Mouse (Mus musculus) forebrain, embryonic 16.5 days (tissue): Measurements from ENCODE around the gene Carmil2. TPM values are rescaled to one million over a fixed set of nuclear protein-coding genes. Genes with fewer than 3 reads are reported as not detected.

Source experiments
- ATAC-seq: fragments of 200-750 bp; cut with Nextera tagmentation; 2 replicates; pipeline ENCODE4 v1.8.0; 2017; ENCODE audit warnings: mild to moderate bottlenecking, moderate library complexity
- H3K27ac ChIP-seq: fragments of 300-500 bp; sonication (generic); 2 replicates; pipeline ENCODE4 v1.5.1; 2014; ENCODE audit warnings: low read length, control low read depth
- H3K27me3 ChIP-seq: fragments of 300-500 bp; sonication (generic); replicated peaks from 2 replicates; pipeline ENCODE4 v1.6.1; 2014; ENCODE audit warnings: low read length; ENCODE audit not compliant: control insufficient read depth, insufficient read depth
- H3K36me3 ChIP-seq: fragments of 300-500 bp; sonication (generic); 2 replicates; pipeline ENCODE4 v1.6.1; 2014; ENCODE audit not compliant: control insufficient read depth, insufficient read depth
- H3K4me1 ChIP-seq: fragments of 300-500 bp; sonication (generic); replicated peaks from 2 replicates; pipeline ENCODE4 v1.6.1; 2014; ENCODE audit warnings: low read length; ENCODE audit not compliant: control insufficient read depth, insufficient read depth
- H3K4me2 ChIP-seq: fragments of 300-500 bp; sonication (generic); 2 replicates; pipeline ENCODE4 v1.6.1; 2014; ENCODE audit warnings: mild to moderate bottlenecking, low read length, control low read depth
- H3K4me3 ChIP-seq: fragments of 300-500 bp; sonication (generic); replicated peaks from 2 replicates; pipeline ENCODE4 v1.5.1; 2014; ENCODE audit warnings: mild to moderate bottlenecking, low read length, control low read depth
- H3K9ac ChIP-seq: fragments of 300-500 bp; sonication (generic); replicated peaks from 2 replicates; pipeline ENCODE4 v1.6.1; 2014; ENCODE audit warnings: low read depth, low read length, control low read depth
- H3K9me3 ChIP-seq: fragments of 300-500 bp; sonication (generic); 2 replicates; pipeline ENCODE4 v1.6.1; 2016; ENCODE audit warnings: low read length; ENCODE audit not compliant: control insufficient read depth
- WGBS: fragments of 180-500 bp; shearing (Covaris S2); extraction: QIAGEN DNeasy Blood & Tissue Kit; methylation state at CpG from one replicate; pipeline ENCODE4 v1.1.7; 2014; 5-methylcytosine and 5-hydroxymethylcytosine counted together
- polyA plus RNA-seq: library from polyadenylated mRNA; unstranded; fragments of >200 nt; fragmentation: Nextera tagmentation; extraction: Ambion mirVana; gene quantifications from 2 replicates; pipeline ENCODE4 v1.2.1, GENCODE M21; 2015

The Carmil2 gene
- polyA plus RNA-seq, 1 experiment from 2014 or later, result 12.7 TPM

DNA sequence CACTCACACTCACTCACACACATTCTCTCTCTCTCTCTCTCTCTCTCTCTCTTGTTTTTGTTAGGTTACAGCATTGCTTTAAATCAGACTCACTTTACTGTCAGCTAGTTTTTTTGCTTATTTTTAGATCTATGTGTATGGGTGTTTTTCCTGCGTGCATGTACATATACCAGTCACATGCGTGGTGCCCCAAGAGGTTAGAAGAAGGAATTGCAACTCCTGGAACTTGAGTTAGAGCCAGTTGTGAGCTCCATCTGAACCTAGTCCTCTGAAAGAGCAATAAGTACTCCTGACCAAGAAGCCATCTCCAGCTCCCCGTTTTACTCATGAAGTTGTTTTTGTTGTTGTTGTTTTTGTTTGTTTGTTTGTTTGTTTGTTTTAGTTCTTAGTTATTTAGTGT, 24.9 kb upstream of the Carmil2 start:
- H3K4me2 ChIP-seq, result no peak overlapping the region
- H3K4me3 ChIP-seq, result no peak overlapping the region
- no peaks in the 10 kb centered on the region for H3K27me3 ChIP-seq
- H3K9ac ChIP-seq, result no peak overlapping the region
- H3K27ac ChIP-seq, result no peak overlapping the region
- peaks cover 10% of the 10 kb centered on the region for H3K36me3 ChIP-seq
- no peaks in the 10 kb centered on the region for H3K4me1 ChIP-seq
- WGBS, result 77% methylated on average over 3 of the region's 3 CpGs
- ATAC-seq, result no peak
- no peaks in the 10 kb centered on the region for H3K9me3 ChIP-seq

DNA sequence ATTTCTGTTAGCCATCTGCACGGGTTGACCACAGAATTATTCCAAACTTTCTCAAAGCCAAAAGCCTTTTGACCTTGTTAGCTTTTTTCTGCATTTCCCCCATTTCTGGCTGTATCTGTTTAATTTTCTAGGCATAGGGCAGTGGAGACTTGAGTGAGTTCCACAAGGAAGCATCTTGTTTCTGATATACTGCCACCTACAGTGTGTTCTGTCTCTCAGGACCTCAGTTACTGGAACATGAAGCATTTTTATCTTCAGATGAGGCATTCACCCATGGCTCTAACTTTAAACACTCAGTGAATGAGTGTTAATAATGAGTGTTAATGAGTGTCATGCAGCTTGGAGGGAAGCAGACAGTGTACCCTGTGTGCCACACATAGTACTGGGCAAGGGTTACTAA, 8.2 kb upstream of the Carmil2 start:
- ATAC-seq, result no peak
- Histone ChIP-seq H3K9ac (no peak overlapping the region), H3K4me1 (no peaks in the 10 kb centered on the region), H3K4me2 (no peak overlapping the region), H3K27ac (no peak overlapping the region), H3K36me3 (peaks cover 42% of the 10 kb centered on the region), H3K4me3 (no peak overlapping the region), H3K27me3 (no peaks in the 10 kb centered on the region), H3K9me3 (no peaks in the 10 kb centered on the region)
- 85% methylated on average over 1 of the region's 1 CpGs for WGBS

DNA sequence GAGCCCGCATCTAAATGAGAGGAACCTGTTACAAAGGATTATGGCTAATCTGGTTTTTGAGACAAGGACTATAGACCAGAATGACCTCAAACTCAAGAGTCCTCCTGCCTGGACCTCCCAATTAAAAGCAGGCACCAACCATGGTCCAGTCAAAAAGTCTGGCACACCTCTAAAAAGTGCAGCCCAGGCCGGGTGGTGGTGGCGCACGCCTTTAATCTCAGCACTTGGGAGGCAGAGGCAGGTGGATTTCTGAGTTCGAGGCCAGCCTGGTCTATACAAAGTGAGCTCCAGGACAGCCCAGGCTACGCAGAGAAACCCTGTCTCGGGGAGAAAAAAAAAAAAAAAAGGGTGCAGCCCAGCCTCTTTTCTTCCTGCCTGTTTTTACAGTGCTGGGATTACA, 749 bp upstream of the Carmil2 start:
- Histone ChIP-seq H3K9me3 (no peaks in the 10 kb centered on the region), H3K9ac (no peak overlapping the region), H3K36me3 (peaks cover 18% of the 10 kb centered on the region), H3K4me2 (no peak overlapping the region), H3K27me3 (no peaks in the 10 kb centered on the region), H3K4me3 (no peak overlapping the region), H3K27ac (no peak overlapping the region), H3K4me1 (no peaks in the 10 kb centered on the region)
- WGBS, result 78% methylated on average over 7 of the region's 7 CpGs
- ATAC-seq, result no peak

DNA sequence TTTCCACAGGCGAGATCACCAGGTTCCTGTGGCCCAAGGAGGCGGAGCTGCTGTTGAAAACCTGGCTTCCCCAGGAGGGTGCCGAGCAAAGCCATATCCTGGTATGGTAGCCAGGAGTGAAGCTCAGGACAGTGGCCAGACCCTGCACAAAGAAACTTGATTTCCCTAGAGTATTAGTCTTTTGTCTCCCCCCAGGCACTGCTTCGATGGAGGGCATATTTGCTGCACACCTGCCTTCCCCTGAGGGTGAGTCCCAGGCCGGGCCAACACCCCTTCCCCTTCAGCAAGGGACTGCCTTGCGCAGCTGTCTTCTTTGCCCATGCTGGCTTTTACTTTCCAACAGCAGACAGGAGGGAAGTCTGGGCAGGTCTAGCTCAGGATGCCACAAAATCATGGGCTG, 477 bp downstream of the Carmil2 start:
- Histone ChIP-seq H3K4me2 (no peak overlapping the region), H3K9me3 (no peaks in the 10 kb centered on the region), H3K9ac (no peak overlapping the region), H3K36me3 (peaks cover 10% of the 10 kb centered on the region), H3K27me3 (no peaks in the 10 kb centered on the region), H3K27ac (no peak overlapping the region), H3K4me3 (no peak overlapping the region), H3K4me1 (no peaks in the 10 kb centered on the region)
- 71% methylated on average over 6 of the region's 6 CpGs for WGBS
- ATAC-seq, result 0 out of 2 replicates have a peak, but pooled peaks have one; percentile 4

DNA sequence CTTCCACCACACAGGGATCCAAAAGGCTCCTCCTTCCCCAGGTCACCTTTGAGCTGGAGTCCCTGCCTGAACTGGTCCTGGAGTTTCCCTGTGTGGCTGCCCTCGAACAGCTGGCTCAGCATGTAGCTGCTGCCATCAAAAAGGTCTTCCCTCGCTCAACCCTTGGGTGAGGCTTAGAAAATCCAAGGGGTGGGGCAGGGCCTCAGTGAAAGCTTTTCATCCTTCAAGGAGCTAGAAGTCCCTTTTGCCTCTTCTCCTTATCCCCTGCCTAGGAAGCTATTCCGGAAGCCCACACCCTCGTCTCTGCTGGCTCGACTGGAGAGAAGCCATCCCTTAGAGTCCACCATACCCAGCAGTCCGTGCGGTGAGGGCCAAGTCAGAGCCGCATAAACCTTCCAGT, 1.4 kb downstream of the Carmil2 start:
- no peak for ATAC-seq
- Histone ChIP-seq H3K9me3 (no peaks in the 10 kb centered on the region), H3K4me2 (no peak overlapping the region), H3K27ac (no peak overlapping the region), H3K27me3 (no peaks in the 10 kb centered on the region), H3K4me1 (no peaks in the 10 kb centered on the region), H3K4me3 (no peak overlapping the region), H3K36me3 (peaks cover 3% of the 10 kb centered on the region; the same call in 1 of the 2 replicates), H3K9ac (no peak overlapping the region)
- 59% methylated on average over 8 of the region's 8 CpGs for WGBS

DNA sequence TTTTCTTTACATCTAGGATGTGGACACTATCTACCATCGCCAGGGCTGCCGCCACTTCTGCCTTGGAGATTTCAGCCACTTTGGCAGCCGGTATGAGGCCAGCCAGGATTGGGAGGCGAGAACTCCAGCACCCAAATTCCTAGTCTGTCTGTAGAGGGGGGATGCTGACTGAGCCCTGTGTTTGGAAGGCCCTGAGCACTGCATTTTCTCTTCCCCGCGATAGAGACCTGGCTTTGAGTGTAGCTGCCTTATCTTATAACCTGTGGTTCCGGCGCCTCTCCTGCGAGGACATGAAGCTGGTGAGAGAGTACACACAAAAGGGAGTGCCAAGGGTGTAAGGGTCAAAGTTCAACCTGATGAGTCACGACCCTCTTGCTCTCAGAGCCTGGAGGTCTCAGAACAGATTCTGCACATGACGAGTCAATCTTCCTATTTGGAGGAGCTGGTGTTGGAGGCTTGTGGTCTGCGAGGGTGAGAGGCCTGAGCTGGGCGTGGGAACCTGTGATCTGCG, 2.2 kb downstream of the Carmil2 start:
- Histone ChIP-seq H3K4me2 (no peak overlapping the region), H3K27ac (no peak overlapping the region), H3K9me3 (peaks cover 4% of the 10 kb centered on the region; the same call in 1 of the 2 replicates), H3K4me3 (no peak overlapping the region), H3K9ac (no peak overlapping the region), H3K4me1 (no peaks in the 10 kb centered on the region), H3K27me3 (no peaks in the 10 kb centered on the region), H3K36me3 (no peaks in the 10 kb centered on the region)
- 71% methylated on average over 14 of the region's 14 CpGs for WGBS
- ATAC-seq, result no peak

DNA sequence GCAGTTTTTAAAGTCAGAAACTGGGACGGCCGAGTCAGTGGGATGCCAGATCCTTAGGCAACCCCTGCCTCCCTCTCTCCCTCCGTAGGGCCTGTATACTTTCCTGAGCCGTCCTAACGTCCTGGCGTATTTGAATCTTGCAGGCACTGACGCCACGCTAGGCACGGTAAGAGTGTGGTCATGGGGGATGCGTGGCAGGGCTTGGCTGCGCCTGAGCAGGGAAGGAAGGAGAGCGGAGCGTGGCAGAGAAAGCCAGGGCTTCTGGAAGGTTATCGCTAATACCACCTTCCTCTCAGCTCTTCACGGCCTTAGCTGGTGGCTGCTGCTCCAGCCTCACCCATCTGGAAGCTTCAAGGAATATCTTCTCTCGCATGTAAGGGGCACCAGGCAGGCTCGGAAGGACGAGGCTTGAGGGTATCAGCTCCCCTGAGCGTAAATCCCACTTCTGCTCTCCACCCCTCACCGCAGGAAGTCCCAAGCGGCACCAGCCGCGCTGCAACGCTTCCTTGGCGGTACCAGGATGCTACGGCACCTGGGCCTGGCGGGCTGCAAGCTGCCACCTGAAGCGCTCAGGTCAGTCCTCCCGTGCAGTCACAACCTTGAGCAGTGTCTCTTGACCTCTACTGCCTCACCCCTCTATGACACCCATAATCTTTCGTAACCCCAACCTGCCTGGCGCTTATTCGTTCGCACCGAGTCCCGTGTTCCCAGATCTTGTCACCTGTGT, 3.3 kb downstream of the Carmil2 start:
- WGBS, result 60% methylated on average over 35 of the region's 35 CpGs
- no peak overlapping the region for H3K4me3 ChIP-seq
- no peak overlapping the region for H3K27ac ChIP-seq
- no peaks in the 10 kb centered on the region for H3K36me3 ChIP-seq
- ATAC-seq, result no peak
- no peak overlapping the region for H3K9ac ChIP-seq
- H3K9me3 ChIP-seq, result peaks cover 4% of the 10 kb centered on the region; the same call in 1 of the 2 replicates
- H3K27me3 ChIP-seq, result no peaks in the 10 kb centered on the region
- no peak overlapping the region for H3K4me2 ChIP-seq
- peaks cover 6% of the 10 kb centered on the region for H3K4me1 ChIP-seq

DNA sequence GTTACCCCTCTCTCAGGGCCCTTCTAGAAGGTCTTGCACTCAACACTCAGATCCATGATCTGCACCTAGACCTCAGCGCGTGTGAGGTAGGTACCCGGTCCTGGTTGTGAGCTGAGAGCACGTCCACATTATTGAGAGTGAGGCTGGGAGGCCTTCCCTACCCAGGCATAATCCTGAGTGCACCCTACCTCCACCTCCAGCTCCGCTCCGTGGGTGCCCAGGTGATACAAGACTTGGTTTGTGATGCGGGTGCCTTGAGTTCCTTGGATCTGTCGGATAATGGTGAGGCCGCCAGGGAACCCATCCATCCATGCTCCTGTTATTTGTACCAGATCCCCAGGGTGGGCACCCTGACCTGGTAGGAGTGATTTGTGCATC, 3.9 kb downstream of the Carmil2 start:
- H3K27ac ChIP-seq, result no peak overlapping the region
- no peaks in the 10 kb centered on the region for H3K27me3 ChIP-seq
- H3K4me1 ChIP-seq, result peaks cover 12% of the 10 kb centered on the region
- H3K4me3 ChIP-seq, result no peak overlapping the region
- H3K36me3 ChIP-seq, result no peaks in the 10 kb centered on the region
- peaks cover 4% of the 10 kb centered on the region; the same call in 1 of the 2 replicates for H3K9me3 ChIP-seq
- ATAC-seq, result no peak
- no peak overlapping the region for H3K9ac ChIP-seq
- H3K4me2 ChIP-seq, result no peak overlapping the region
- WGBS, result 91% methylated on average over 9 of the region's 9 CpGs

DNA sequence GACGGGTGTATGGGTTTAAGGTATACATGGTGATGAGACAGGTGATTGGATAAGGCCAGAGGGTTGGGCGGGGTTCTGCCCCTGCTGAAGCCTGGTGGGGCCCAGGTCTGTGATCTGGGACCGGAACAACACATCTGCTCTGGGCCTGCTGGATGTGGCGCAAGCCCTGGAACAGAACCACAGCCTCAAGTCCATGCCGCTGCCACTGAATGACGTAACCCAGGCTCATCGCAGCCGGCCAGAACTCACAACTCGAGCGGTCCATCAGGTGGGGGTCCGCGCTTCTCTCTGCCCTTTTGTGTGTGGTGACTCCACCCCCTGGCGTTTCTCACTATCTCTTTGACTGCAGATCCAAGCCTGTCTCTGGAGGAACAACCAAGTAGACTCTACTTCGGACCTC, 4.9 kb downstream of the Carmil2 start:
- H3K36me3 ChIP-seq, result peaks cover 3% of the 10 kb centered on the region; the same call in 1 of the 2 replicates
- no peak overlapping the region for H3K9ac ChIP-seq
- 84% methylated on average over 14 of the region's 14 CpGs for WGBS
- peaks cover 18% of the 10 kb centered on the region for H3K4me1 ChIP-seq
- no peak overlapping the region for H3K4me3 ChIP-seq
- ATAC-seq, result no peak
- H3K27me3 ChIP-seq, result no peaks in the 10 kb centered on the region
- H3K9me3 ChIP-seq, result peaks cover 4% of the 10 kb centered on the region; the same call in 1 of the 2 replicates
- H3K27ac ChIP-seq, result no peak overlapping the region
- H3K4me2 ChIP-seq, result no peak overlapping the region
